Mouse (Mus musculus) testis, adult 2 months (tissue): ENCODE data around the gene Acoxl.

Experiments used
- CTCF ChIP-seq: fragments of 200-500 bp; IDR thresholded peaks from 2 replicates; pipeline ENCODE4 v1.5.1; 2012; ENCODE audit warnings: low read depth, mild to moderate bottlenecking, inconsistent platforms, low read length, moderate library complexity; ENCODE audit not compliant: control insufficient read depth, insufficient read depth, insufficient replicate concordance
- POLR2A ChIP-seq: fragments of 200-500 bp; IDR thresholded peaks from 2 replicates; pipeline ENCODE4 v1.6.1; 2012; ENCODE audit warnings: low read depth, mild to moderate bottlenecking, inconsistent platforms, low read length, moderate library complexity; ENCODE audit not compliant: control insufficient read depth

- no peak for TF ChIP-seq POLR2A
- TF ChIP-seq CTCF: no peak
Measured at GRCm38 (mm10) chr2:127838576-127838975, at the start of gene Acoxl.
